In the genomic region with DNA sequence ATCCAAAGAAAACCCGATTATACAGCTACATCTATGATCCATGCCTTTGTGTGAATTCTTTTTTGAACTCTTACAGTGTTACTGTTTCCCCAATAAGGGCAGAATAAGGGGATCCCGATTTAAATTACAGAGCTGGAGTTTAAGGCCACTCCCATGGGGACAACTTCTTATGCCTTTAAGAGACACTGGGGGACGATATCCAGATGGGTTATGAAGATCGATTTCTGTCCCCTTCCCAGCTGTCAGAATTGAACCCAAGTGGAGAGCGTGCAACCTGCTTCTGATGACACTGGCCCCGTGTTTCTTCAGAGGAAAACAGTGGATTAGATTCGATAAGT, we compare ENCODE assay signal across 8 mouse cellular contexts. TPM values are rescaled to one million over a fixed set of nuclear protein-coding genes. Genes with fewer than 3 reads are reported as not detected.
DNase-seq lines count a peak whose midpoint lies in the region; ATAC-seq and TF ChIP-seq lines count a peak whose summit lies in the region.

No protein-coding gene starts in this region.

- ATAC-seq in heart, embryonic 16.5 days (replicated peaks; ENCODE audit: extremely low read depth, insufficient read depth, low FRiP score): 0 out of 2 replicates have a peak, but pooled peaks have one; percentile 19
- ATAC-seq in hindbrain, embryonic 14.5 days (ENCODE audit: low FRiP score): peak; percentile 59
- no peak; the same call in 1 of the 2 replicates for ATAC-seq in midbrain, embryonic 12.5 days (ENCODE audit: low FRiP score, low read depth)

- intact Hi-C loops in left cerebral cortex, postnatal 4 days (cut with DNase I): no loop called here

- no peak for TF ChIP-seq CTCF in bone marrow, adult 2 months (IDR thresholded peaks at IDR 0.05; ENCODE audit: control insufficient read depth, insufficient read depth, low read length)

- no peak for TF ChIP-seq POLR2A in bone marrow, adult 2 months (IDR thresholded peaks at IDR 0.05; ENCODE audit: borderline replicate concordance, control insufficient read depth, low read depth, low read length)

- no peaks in the 10 kb centered on the region for H3K27me3 ChIP-seq in heart, embryonic 16.5 days (ENCODE audit: control insufficient read depth, insufficient read depth, low read length)
- H3K27me3 ChIP-seq in hindbrain, embryonic 14.5 days (ENCODE audit: control insufficient read depth, insufficient read depth, low read length): no peaks in the 10 kb centered on the region
- no peaks in the 10 kb centered on the region for H3K27me3 ChIP-seq in midbrain, embryonic 12.5 days

- peak overlapping the region; percentile 72 for H3K4me3 ChIP-seq in heart, embryonic 16.5 days (ENCODE audit: low read length)
- peak overlapping the region; percentile 92 for H3K4me3 ChIP-seq in bone marrow, adult 2 months (replicated peaks; ENCODE audit: control insufficient read depth, low read depth, low read length)
- H3K4me3 ChIP-seq in hindbrain, embryonic 14.5 days (replicated peaks; ENCODE audit: low read length): peak overlapping the region; percentile 69
- H3K4me3 ChIP-seq in midbrain, embryonic 12.5 days: peak overlapping the region; percentile 58

- H3K36me3 ChIP-seq in heart, embryonic 16.5 days (ENCODE audit: control insufficient read depth, insufficient read depth): no peaks in the 10 kb centered on the region
- H3K36me3 ChIP-seq in hindbrain, embryonic 14.5 days (replicated peaks; ENCODE audit: control insufficient read depth, insufficient read depth): no peaks in the 10 kb centered on the region
- H3K36me3 ChIP-seq in midbrain, embryonic 12.5 days: no peaks in the 10 kb centered on the region

- peak overlapping the region; percentile 64 for H3K4me2 ChIP-seq in heart, embryonic 16.5 days (ENCODE audit: low read depth, low read length)
- peak overlapping the region; percentile 43 for H3K4me2 ChIP-seq in hindbrain, embryonic 14.5 days (replicated peaks)
- peak overlapping the region; percentile 45 for H3K4me2 ChIP-seq in midbrain, embryonic 12.5 days (replicated peaks)

- H3K27ac ChIP-seq in heart, embryonic 16.5 days (ENCODE audit: low read length): peak overlapping the region; percentile 39; the same call in 1 of the 2 replicates
- no peak overlapping the region for H3K27ac ChIP-seq in bone marrow, adult 2 months (ENCODE audit: control insufficient read depth, insufficient read depth, low read depth, low read length, poor library complexity)
- H3K27ac ChIP-seq in hindbrain, embryonic 14.5 days: peak overlapping the region; percentile 12; the same call in 1 of the 2 replicates
- peak overlapping the region; percentile 49; the same call in 1 of the 2 replicates for H3K27ac ChIP-seq in midbrain, embryonic 12.5 days (replicated peaks)

- H3K9me3 ChIP-seq in heart, embryonic 16.5 days (replicated peaks; ENCODE audit: control insufficient read depth, low read length): no peaks in the 10 kb centered on the region
- H3K9me3 ChIP-seq in hindbrain, embryonic 14.5 days (ENCODE audit: control insufficient read depth, low read length): no peaks in the 10 kb centered on the region
- H3K9me3 ChIP-seq in midbrain, embryonic 12.5 days: no peaks in the 10 kb centered on the region

- 22% methylated on average over 7 of the region's 7 CpGs for WGBS in heart, embryonic 16.5 days
- WGBS in bone marrow, adult 2 months: 23% methylated on average over 7 of the region's 7 CpGs
- 29% methylated on average over 7 of the region's 7 CpGs for WGBS in hindbrain, embryonic 14.5 days
- 25% methylated on average over 7 of the region's 7 CpGs for WGBS in midbrain, embryonic 12.5 days

- peak overlapping the region; percentile 69 for H3K9ac ChIP-seq in heart, embryonic 16.5 days (ENCODE audit: low read length)
- peak overlapping the region; percentile 75 for H3K9ac ChIP-seq in hindbrain, embryonic 14.5 days
- no peak overlapping the region for H3K9ac ChIP-seq in midbrain, embryonic 12.5 days (replicated peaks)

- no peak for DNase-seq in heart, adult 9 months (ENCODE audit: low spot score in 2 of 2)
- peak; percentile 24 for DNase-seq in hindbrain, embryonic 14.5 days (ENCODE audit: low spot score)
- DNase-seq in c-Kit-positive CD71-positive TER-119-positive erythroid progenitor cells, embryonic 14.5 days (ENCODE audit: low spot score): no peak
- no peak for DNase-seq in left cerebral cortex, postnatal 4 days
- no peak for DNase-seq in cerebellum, adult 11-12 months

- H3K4me1 ChIP-seq in heart, embryonic 16.5 days (ENCODE audit: control insufficient read depth, insufficient read depth, low read length): peaks cover 5% of the 10 kb centered on the region; the same call in 1 of the 2 replicates
- peaks cover 1% of the 10 kb centered on the region; the same call in 1 of the 2 replicates for H3K4me1 ChIP-seq in bone marrow, adult 2 months (ENCODE audit: control insufficient read depth, insufficient read depth, low read length)
- peaks cover 8% of the 10 kb centered on the region; the same call in 1 of the 2 replicates for H3K4me1 ChIP-seq in hindbrain, embryonic 14.5 days (replicated peaks; ENCODE audit: control insufficient read depth, insufficient read depth, low read length)
- H3K4me1 ChIP-seq in midbrain, embryonic 12.5 days: 0 out of 2 replicates have a peak, but pooled peaks cover 8% of the 10 kb centered on the region

RNA-seq across cellular contexts. Expression of a gene that starts 0.3 kb away (rescaled TPM):
- polyA plus RNA-seq in heart, embryonic 16.5 days (2015; fragmentation: Nextera tagmentation; extraction: Ambion mirVana): 7.1 and 7.3 TPM in 2 replicates
- 3.5 and 4.4 TPM in 2 replicates for polyA plus RNA-seq in bone marrow, adult 2 months (2011; ENCODE audit: insufficient read depth, insufficient read length, low replicate concordance, missing spikeins)
- 53.3 and 69.0 TPM in 2 replicates for polyA plus RNA-seq in hindbrain, embryonic 14.5 days (2014; fragmentation: Nextera tagmentation; extraction: Ambion mirVana)
- polyA plus RNA-seq in midbrain, embryonic 12.5 days (2016; fragmentation: Nextera tagmentation; extraction: Ambion mirVana): 30.2 and 37.2 TPM in 2 replicates
- 100 to 1,000 TPM; 103 to 116 TPM for total RNA-seq in left cerebral cortex, postnatal 4 days (2021)

RNA-seq across cellular contexts. Expression of a gene that starts 11.4 kb away (rescaled TPM):
- 24.6 and 26.1 TPM in 2 replicates for polyA plus RNA-seq in heart, embryonic 16.5 days (2015; fragmentation: Nextera tagmentation; extraction: Ambion mirVana)
- 3.0 and 4.2 TPM in 2 replicates for polyA plus RNA-seq in bone marrow, adult 2 months (2011; ENCODE audit: insufficient read depth, insufficient read length, low replicate concordance, missing spikeins)
- 63.8 and 64.5 TPM in 2 replicates for polyA plus RNA-seq in hindbrain, embryonic 14.5 days (2014; fragmentation: Nextera tagmentation; extraction: Ambion mirVana)
- 52.7 and 53.0 TPM in 2 replicates for polyA plus RNA-seq in midbrain, embryonic 12.5 days (2016; fragmentation: Nextera tagmentation; extraction: Ambion mirVana)
- total RNA-seq in left cerebral cortex, postnatal 4 days (2021): 10 to 100 TPM; 37.0 to 37.2 TPM

RNA-seq across cellular contexts. Expression of a gene that starts 59.8 kb away (rescaled TPM):
- polyA plus RNA-seq in heart, embryonic 16.5 days (2015; fragmentation: Nextera tagmentation; extraction: Ambion mirVana): not detected in 2 replicates
- not detected in 2 replicates for polyA plus RNA-seq in bone marrow, adult 2 months (2011; ENCODE audit: insufficient read depth, insufficient read length, low replicate concordance, missing spikeins)
- polyA plus RNA-seq in hindbrain, embryonic 14.5 days (2014; fragmentation: Nextera tagmentation; extraction: Ambion mirVana): not detected in 2 replicates
- 0.18 TPM in 1 of 2 replicates, not detected in the other for polyA plus RNA-seq in midbrain, embryonic 12.5 days (2016; fragmentation: Nextera tagmentation; extraction: Ambion mirVana)
- not detected for total RNA-seq in left cerebral cortex, postnatal 4 days (2021)
